Mouse (Mus musculus): Measurements from ENCODE around the gene Lama1.
A peak's percentile ranks its signal among the peaks of the same experiment; 100 is the strongest.

Gene Lama1

GRCm38 (mm10) chr17:67696694-67697386 is at the start of gene Lama1:
Lama1 (plus strand) TSS chr17:67697259.
- DNase-seq = peak; percentile 47 to 73

DNA sequence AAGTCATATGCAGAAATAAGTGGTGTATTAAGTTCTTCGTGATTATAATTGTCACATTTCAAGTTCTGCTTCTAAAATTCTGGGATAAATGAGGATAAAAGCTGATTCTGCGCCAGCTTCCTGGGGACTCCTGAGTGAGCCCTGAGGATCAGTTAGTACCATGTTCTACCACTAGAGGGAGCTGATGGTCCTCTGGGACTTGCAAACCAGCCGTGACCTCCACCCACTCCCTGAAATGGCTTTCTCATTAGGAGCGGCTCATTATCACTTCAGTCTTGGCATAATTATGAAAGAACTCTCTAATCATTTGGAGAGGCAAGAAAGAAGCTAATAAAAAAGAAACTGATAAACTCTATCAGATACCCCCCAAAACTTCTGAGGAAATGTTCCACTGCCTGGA is 45.6 kb upstream of the Lama1 start:
- DNase-seq = peak; percentile 17 to 52

- DNase-seq = no peak
Measured at GRCm38 (mm10) chr17:67664299-67664698, 32.8 kb upstream of the Lama1 start.

DNA sequence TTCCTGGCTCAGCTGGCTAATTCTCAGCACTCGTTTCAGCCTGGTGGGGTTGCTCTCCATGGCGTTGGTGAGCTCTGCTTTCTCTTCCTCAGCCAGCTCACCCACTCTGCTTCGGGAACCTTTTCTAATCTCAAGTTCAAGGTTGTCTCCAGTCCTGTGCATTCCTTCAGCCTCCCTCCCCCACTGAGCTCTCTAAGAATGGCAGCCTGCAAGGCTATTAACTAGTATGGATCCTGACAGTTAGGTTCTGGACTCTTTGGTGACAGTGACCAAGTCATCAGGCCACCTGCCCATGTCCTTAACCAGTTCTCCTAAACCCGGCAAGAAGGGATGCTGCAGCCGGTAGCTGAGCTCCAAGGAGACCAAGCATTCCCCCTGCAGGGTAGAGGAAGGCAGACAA is 30.1 kb upstream of the Lama1 start:
- no peak for DNase-seq

DNA sequence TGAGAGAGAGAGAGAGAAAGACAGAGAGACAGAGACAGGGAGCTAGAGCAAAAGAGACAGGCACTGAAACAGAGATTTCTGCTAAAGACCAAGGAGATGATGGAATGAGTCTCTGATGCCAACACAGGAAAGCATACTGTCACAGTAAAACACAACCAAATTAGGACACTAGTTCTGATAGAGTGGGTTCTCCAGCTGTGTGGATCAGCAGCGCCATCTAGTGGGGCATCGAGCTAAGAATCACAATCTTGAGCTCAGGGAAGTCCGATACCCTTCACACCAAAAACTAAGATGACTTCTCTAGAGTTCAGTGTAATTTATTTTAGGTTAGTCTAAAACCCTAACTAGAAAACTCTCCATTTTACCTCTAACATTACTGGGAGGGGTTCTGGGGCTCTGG is 29.1 kb upstream of the Lama1 start:
- peak; percentile 16 to 36 for DNase-seq

- DNase-seq = no peak
Measured at GRCm38 (mm10) chr17:67678576-67678975, 18.5 kb upstream of the Lama1 start.

DNA sequence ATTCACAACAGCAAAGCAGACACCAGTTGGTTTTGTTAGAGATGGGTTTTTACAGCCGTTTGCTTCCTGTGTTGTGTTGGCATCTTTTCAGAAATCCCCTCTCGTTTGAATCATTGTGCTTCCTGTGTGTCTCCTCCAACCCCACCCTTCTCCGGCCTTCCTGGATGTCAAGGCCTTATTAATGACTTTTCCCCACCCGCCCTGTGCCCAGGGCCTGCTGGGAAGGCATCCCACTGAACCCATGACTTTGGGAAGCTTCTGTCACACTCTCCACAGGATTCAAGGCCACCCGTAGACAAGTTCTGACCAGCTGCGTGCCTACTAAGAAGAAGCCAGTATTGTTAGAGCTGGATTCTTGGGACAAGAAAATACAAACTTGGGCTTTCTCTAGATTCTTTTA is 16.0 kb upstream of the Lama1 start:
- DNase-seq = no peak

GRCm38 (mm10) chr17:67685022-67685743 is 11.9 kb upstream of the Lama1 start:
- DNase-seq = no peak

DNA sequence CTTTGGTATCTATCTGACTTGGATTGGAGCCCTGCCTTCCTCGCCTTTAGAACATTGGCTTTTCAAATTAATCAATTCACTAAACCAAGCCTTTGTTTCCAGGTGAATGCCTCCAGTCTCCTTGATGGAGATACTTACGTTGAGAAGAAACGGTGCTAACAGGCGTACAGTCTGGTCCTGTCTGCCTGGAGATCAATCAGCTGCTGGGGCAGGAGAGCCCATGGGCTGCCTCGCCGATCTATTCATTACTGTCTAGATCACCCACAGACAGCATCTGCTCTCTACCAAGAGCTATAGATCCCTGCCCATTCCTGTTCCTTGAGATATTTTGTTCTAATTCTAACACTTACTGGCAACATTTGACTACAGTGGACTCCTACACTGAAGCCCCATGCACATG is 9.6 kb upstream of the Lama1 start:
- DNase-seq = no peak

GRCm38 (mm10) chr17:67690689-67691088 is 6.4 kb upstream of the Lama1 start:
- DNase-seq = no peak

DNA sequence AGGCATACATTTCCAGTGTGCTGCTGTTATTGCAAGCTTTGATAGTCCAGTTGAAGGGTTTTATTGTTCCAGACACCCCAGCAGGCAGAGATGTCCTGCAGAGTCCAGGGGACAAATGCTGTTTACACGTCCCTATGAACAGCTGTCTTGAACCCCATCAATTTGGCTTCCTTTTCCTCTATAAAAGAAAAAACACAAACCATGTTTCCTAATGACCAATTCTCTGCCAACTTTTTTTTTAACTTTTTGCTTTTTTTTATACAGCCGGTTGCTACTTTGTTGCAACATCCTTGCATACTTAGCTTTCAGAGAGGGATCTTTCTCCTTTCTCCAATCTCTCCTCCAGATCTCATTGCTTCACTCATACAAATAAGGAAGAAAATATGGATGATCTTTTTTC is 4.4 kb upstream of the Lama1 start:
- no peak for DNase-seq

GRCm38 (mm10) chr17:67693861-67694260 is 3.2 kb upstream of the Lama1 start:
- no peak for DNase-seq

DNA sequence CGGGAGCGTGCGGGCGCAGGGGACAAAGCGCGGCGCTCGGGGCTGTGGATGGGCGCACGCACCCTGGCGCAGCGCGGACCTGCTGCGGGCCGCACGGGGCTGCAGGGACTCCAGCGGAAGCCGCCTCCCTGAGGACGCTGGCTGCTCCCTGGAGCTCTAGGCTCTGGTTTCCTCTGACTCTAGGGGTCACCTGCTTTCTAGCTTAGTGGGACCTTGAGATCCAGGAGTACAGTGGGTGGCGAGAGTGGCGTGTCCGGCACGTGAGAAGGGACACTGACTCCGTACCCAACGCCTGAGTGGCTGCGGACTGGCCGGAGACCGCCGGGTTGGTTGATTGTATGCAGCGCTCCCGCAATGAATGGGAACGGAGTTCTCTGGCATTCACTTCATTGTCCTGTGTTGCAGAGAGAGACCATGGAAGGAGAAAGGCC is 417 bp downstream of the Lama1 start:
- DNase-seq = no peak

DNA sequence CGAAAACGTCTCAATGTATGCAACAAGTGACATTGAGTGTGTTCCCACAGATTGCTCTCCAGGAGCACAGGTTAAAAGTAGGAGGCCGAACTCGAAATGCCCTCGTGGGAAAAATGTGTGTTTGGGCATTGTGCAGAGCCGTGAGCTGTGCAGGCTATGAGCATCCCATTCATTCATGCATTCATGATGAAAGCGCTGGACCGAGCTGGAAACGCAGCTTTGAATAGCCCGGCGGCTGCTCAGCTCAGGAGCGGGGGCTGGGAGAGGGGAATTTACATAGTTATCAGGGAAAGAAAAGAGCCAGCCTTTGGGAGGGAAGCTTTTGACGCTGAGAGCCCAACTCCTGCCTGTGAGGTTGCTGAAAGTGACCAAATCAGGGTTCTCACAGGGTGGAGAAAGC is 1.2 kb downstream of the Lama1 start:
- no peak for DNase-seq

DNA sequence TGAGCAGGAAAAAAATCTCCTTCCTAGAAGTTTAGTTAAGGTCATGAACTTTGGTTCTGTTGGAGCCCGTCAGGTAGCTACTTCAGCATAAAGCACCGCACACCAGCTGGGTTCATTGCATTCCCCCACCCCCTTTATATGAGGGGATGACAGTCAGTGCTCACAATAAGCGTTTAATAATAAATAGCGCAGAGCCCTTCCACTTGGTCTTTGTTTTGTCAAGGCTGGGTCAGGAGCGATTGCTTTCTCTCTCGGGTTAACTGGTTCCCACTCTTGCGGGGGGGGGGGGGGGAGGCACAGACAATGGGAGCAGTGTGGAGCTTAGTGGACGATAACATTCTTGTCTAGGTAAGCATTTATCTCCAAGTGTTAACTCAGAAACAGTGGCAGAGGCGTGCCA is 4.7 kb downstream of the Lama1 start:
- DNase-seq = no peak

DNA sequence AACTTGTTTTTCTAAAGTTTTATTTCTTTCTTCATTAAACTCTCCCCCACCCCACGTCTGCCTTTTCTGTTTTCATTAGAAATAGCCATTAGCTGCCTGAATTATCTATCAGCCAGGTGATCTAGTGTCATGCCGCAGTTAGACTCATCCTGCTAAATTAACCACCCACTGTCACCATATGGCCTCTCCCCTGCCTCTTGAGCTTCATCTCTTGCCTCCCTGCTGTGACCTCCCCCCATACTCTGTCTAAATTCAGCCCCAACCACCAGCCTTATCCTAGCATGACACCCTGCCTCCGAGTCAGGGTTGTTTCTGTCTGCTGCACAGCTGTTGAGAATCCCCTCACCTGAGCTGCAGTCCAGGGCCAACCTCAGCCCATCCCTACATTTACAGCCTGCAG is 5.9 kb downstream of the Lama1 start:
- DNase-seq = no peak

DNA sequence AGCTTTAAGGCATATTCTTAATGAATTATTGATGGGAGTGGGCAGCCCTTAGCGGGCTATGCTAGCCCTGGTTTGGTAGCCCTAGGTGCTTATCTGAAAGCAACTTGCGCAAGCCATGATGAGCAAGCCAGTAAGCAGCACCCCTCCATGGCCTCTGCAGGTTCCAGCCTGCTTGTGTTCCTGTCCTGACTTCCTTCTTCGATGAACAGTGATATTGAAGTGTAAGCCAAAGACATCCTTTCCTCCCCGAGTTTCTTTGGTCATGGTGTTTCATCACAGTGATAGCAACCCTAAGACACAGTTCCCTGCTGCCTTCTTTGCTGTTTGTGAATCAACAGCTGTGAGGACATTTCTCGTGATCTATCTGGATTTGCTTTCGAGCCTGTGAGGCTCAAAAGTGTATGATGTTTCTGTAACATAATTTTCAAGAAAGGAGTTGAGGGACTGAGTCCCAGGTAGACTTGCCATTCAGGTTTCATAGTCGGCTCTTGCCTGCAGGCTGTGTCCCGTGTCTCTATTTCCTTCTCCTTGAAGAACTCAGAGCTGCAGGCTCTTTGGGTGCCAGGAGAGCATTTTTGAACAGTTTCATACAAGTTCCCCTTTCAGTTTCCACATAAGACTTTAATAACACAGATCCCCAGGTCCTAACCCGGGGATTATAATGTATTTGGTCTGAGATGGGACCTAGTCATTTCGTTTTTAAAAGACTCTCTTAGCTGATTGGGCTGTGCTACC is 8.1 kb downstream of the Lama1 start:
- no peak for DNase-seq

GRCm38 (mm10) chr17:67706372-67706771 is 9.3 kb downstream of the Lama1 start:
- DNase-seq = no peak

- DNase-seq = no peak
Measured at GRCm38 (mm10) chr17:67707793-67708364, 10.8 kb downstream of the Lama1 start.

GRCm38 (mm10) chr17:67710377-67710781 is 13.3 kb downstream of the Lama1 start:
- no peak for DNase-seq

DNA sequence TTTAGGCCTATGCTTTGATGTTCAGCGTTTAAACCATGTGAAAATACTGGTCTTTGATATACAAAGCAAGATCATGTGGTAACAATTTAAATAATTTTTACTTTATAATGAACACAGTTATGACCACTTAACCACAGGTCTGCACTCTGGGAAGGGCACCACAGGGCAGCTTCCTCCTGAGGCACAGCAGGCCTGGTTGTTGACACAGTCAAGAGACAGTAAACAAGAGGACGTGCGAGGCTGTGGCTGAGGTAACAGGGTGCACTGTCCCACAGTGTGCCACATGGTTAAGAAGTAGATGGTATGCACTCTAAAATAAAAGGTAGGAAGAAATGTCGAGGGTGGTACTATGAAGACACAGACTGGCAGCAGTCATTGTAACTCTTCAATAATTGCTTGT is 14.3 kb downstream of the Lama1 start:
- no peak for DNase-seq

DNA sequence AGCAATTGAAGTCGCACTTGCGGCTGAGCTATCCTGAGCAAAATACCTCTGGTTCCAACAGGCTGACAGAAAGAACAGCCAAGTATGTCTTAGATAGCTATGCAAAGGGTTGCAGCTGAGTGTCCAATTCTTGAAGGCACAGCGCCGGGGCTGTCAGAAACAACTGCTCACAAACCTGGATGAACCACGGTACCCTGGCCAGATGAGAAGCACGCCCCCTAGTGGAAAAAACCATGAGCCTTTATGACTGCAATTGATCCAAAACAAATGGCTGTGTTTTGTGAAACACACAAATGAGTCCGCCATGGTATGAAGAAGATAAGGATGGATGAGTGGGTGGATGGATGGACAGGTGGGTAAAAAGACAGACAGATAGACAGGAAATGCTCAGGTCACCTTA is 15.9 kb downstream of the Lama1 start:
- no peak for DNase-seq

- DNase-seq = no peak
Measured at GRCm38 (mm10) chr17:67715466-67715865, 18.4 kb downstream of the Lama1 start.

GRCm38 (mm10) chr17:67722055-67722454 is 25.0 kb downstream of the Lama1 start:
- DNase-seq = no peak

All from lung, adult 18-20 months (tissue).